In the genomic region with DNA sequence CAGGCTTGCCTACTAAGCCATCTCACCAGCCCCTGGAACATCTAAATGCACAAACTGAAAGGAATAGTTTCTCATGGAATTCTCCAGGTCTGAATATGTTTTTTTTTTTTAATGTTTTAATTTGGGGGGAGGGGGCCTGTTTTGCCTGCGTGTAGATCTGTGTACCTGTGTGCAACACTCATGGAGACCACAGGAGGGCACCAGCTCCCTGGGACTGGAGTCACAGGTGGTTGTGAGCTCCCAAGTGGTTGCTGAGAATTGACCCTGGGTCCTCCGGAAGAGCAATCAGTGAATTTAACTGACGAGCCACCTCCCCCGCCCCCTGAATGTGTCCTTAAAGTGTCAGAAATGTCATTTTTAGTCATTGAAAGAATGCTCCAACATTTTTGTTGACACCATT, we compare ENCODE assay signal across 14 mouse cellular contexts. TPM values are rescaled to one million over a fixed set of nuclear protein-coding genes. Genes with fewer than 3 reads are reported as not detected.
DNase-seq lines count a peak whose midpoint lies in the region; ATAC-seq and TF ChIP-seq lines count a peak whose summit lies in the region.
"Had no signal": no experiment of that assay in that cellular context is flagged by ENCODE, and none has a peak within 500 bp of the region (broad histone marks: within the 10 kb centered on the region; RNA-seq: fewer than 3 reads in every experiment).

No protein-coding gene starts in this region.

- H3K36me3 ChIP-seq in intestine, postnatal 0 days (ENCODE audit: control insufficient read depth, insufficient read depth), result peaks cover 11% of the 10 kb centered on the region; the same call in 1 of the 2 replicates
- H3K36me3 ChIP-seq in intestine, embryonic 16.5 days (ENCODE audit: control insufficient read depth, insufficient read depth, low read length), result no peaks in the 10 kb centered on the region
- no peaks in the 10 kb centered on the region for H3K36me3 ChIP-seq in lung, embryonic 14.5 days (ENCODE audit: insufficient read depth)
- H3K36me3 ChIP-seq: forebrain, embryonic 15.5 days had no signal

- no peak overlapping the region for H3K4me2 ChIP-seq in intestine, postnatal 0 days (replicated peaks; ENCODE audit: low read depth)
- H3K4me2 ChIP-seq in intestine, embryonic 16.5 days (ENCODE audit: low read depth, low read length), result no peak overlapping the region
- no peak overlapping the region for H3K4me2 ChIP-seq in lung, embryonic 14.5 days
- H3K4me2 ChIP-seq: forebrain, embryonic 15.5 days; kidney, embryonic 15.5 days had no signal

- H3K27ac ChIP-seq in intestine, postnatal 0 days (ENCODE audit: low read depth, low read length), result no peak overlapping the region
- H3K27ac ChIP-seq in intestine, embryonic 16.5 days (ENCODE audit: low read length), result no peak overlapping the region
- no peak overlapping the region for H3K27ac ChIP-seq in lung, embryonic 14.5 days (ENCODE audit: low read depth)
- no peak overlapping the region for H3K27ac ChIP-seq in cortical plate, adult 2 months (ENCODE audit: insufficient read depth, low read length)
- H3K27ac ChIP-seq: forebrain, embryonic 15.5 days; kidney, embryonic 15.5 days had no signal

- H3K9me3 ChIP-seq in intestine, postnatal 0 days (ENCODE audit: control insufficient read depth), result no peaks in the 10 kb centered on the region
- H3K9me3 ChIP-seq in intestine, embryonic 16.5 days (ENCODE audit: control insufficient read depth, low read length), result no peaks in the 10 kb centered on the region
- H3K9me3 ChIP-seq in lung, embryonic 14.5 days (ENCODE audit: low read depth, low read length), result 0 out of 2 replicates have a peak, but pooled peaks cover 3% of the 10 kb centered on the region
- H3K9me3 ChIP-seq: forebrain, embryonic 15.5 days; kidney, embryonic 15.5 days had no signal

- no peak overlapping the region for H3K4me3 ChIP-seq in intestine, postnatal 0 days (ENCODE audit: low read depth, low read length)
- no peak overlapping the region for H3K4me3 ChIP-seq in intestine, embryonic 16.5 days (ENCODE audit: low read length)
- no peak overlapping the region for H3K4me3 ChIP-seq in lung, embryonic 14.5 days (ENCODE audit: low read depth, low read length)
- H3K4me3 ChIP-seq in cortical plate, adult 2 months (ENCODE audit: insufficient read depth, low read length), result no peak overlapping the region
- H3K4me3 ChIP-seq: forebrain, embryonic 15.5 days; kidney, embryonic 15.5 days had no signal

- no peak overlapping the region for H3K9ac ChIP-seq in intestine, postnatal 0 days (ENCODE audit: low read depth, low read length)
- H3K9ac ChIP-seq in intestine, embryonic 16.5 days (ENCODE audit: low read depth, low read length), result no peak overlapping the region
- H3K9ac ChIP-seq in lung, embryonic 14.5 days, result no peak overlapping the region
- H3K9ac ChIP-seq: forebrain, embryonic 15.5 days; kidney, embryonic 15.5 days had no signal

- no peaks in the 10 kb centered on the region for H3K27me3 ChIP-seq in intestine, postnatal 0 days (replicated peaks; ENCODE audit: control insufficient read depth, insufficient read depth, low read length)
- H3K27me3 ChIP-seq in intestine, embryonic 16.5 days (replicated peaks; ENCODE audit: control insufficient read depth, insufficient read depth, low read length), result no peaks in the 10 kb centered on the region
- H3K27me3 ChIP-seq in lung, embryonic 14.5 days (ENCODE audit: insufficient read depth, low read length), result no peaks in the 10 kb centered on the region
- H3K27me3 ChIP-seq: forebrain, embryonic 15.5 days; kidney, embryonic 15.5 days had no signal

- peak; percentile 43 for TF ChIP-seq CTCF in intestine, postnatal 0 days (IDR thresholded peaks at IDR 0.05; ENCODE audit: low read depth)
- TF ChIP-seq CTCF in lung, embryonic 14.5 days (IDR thresholded peaks at IDR 0.05; ENCODE audit: low read depth), result peak; percentile 26; the same call in 1 of the 2 replicates
- 0 out of 2 replicates have a peak, but pooled peaks have one; percentile 14 for TF ChIP-seq CTCF in cortical plate, adult 2 months (IDR thresholded peaks at IDR 0.05; ENCODE audit: extremely low read depth, insufficient read depth, low read length)

- H3K4me1 ChIP-seq in intestine, postnatal 0 days (replicated peaks; ENCODE audit: control insufficient read depth, insufficient read depth, low read length), result no peaks in the 10 kb centered on the region
- H3K4me1 ChIP-seq in intestine, embryonic 16.5 days (ENCODE audit: control insufficient read depth, insufficient read depth, low read length), result no peaks in the 10 kb centered on the region
- H3K4me1 ChIP-seq in lung, embryonic 14.5 days (ENCODE audit: insufficient read depth), result no peaks in the 10 kb centered on the region
- no peaks in the 10 kb centered on the region for H3K4me1 ChIP-seq in cortical plate, adult 2 months (ENCODE audit: control insufficient read depth, insufficient read depth, low read length)
- H3K4me1 ChIP-seq: kidney, embryonic 15.5 days had no signal

- no peak for DNase-seq in lung, embryonic 14.5 days
- no peak for DNase-seq in lung, postnatal 10 days
- peak; percentile 53 for DNase-seq in ES-CJ7 (ENCODE audit: low read depth, low spot score)
- DNase-seq: adrenal gland, postnatal 14 days; cerebellum, postnatal 14 days; heart, postnatal 36 days; lung, postnatal 36 days; midbrain, embryonic 14.5 days had no signal

- 92% methylated on average over 4 of the region's 4 CpGs for WGBS in intestine, postnatal 0 days
- WGBS in intestine, embryonic 16.5 days, result 86% methylated on average over 4 of the region's 4 CpGs
- 86% methylated on average over 4 of the region's 4 CpGs for WGBS in lung, embryonic 14.5 days

- no peak for ATAC-seq in intestine, postnatal 0 days
- no peak for ATAC-seq in intestine, embryonic 16.5 days
- ATAC-seq in lung, embryonic 14.5 days (ENCODE audit: insufficient read depth), result no peak
- no peak for ATAC-seq in activated CD4-positive, CD25-positive, alpha-beta regulatory T cell, adult 4 months
- ATAC-seq: forebrain, embryonic 15.5 days had no signal

- no peak for TF ChIP-seq POLR2A in cortical plate, adult 2 months (IDR thresholded peaks at IDR 0.05; ENCODE audit: extremely low read depth, insufficient read depth, low read length)

RNA-seq across cellular contexts. Expression of gene Fbxw11, which starts 48.4 kb away (rescaled TPM):
- 33.8 and 34.0 TPM in 2 replicates for polyA plus RNA-seq in intestine, postnatal 0 days (2015; fragmentation: Nextera tagmentation; extraction: Ambion mirVana)
- polyA plus RNA-seq in intestine, embryonic 16.5 days (2015; fragmentation: Nextera tagmentation; extraction: Ambion mirVana), result 59.0 and 59.6 TPM in 2 replicates
- 82.6 and 89.5 TPM in 2 replicates for polyA plus RNA-seq in lung, embryonic 14.5 days (2014; fragmentation: Nextera tagmentation; extraction: Ambion mirVana)
- 78.4 and 81.5 TPM in 2 replicates for polyA plus RNA-seq in cortical plate, adult 2 months (2012; rRNA removed)
- polyA plus RNA-seq in activated CD4-positive, CD25-positive, alpha-beta regulatory T cell, adult 4 months (2017; shearing (Covaris generic)), result 10 to 100 TPM; 21.3 TPM
